Mouse (Mus musculus) C2C12 (cell line): ENCODE results near the gene Prkcz.

Source experiments
- CEBPB ChIP-seq: IDR thresholded peaks from one replicate; pipeline ENCODE4 v1.6.1; 2011; ENCODE audit warnings: low read depth, mild to moderate bottlenecking, control low read depth, moderate library complexity
- CTCF ChIP-seq: IDR thresholded peaks from one replicate; pipeline ENCODE4 v1.5.1; 2011; ENCODE audit not compliant: control insufficient read depth, insufficient read depth, insufficient read length
- FOSL1 ChIP-seq: IDR thresholded peaks from one replicate; pipeline ENCODE4 v1.8.0; 2011; ENCODE audit warnings: mild to moderate bottlenecking, low read length; ENCODE audit not compliant: poor library complexity, insufficient read depth, severe bottlenecking
- MAX ChIP-seq: IDR thresholded peaks from one replicate; pipeline ENCODE4 v1.6.1; 2011; ENCODE audit warnings: mild to moderate bottlenecking, control low read depth
- MYOD1 ChIP-seq: IDR thresholded peaks from one replicate; pipeline ENCODE4 v1.6.1; 2011; ENCODE audit warnings: low read depth; ENCODE audit not compliant: control insufficient read depth, insufficient read length
- MYOG ChIP-seq: IDR thresholded peaks from one replicate; pipeline ENCODE4 v1.6.1; 2011; ENCODE audit not compliant: control insufficient read depth, insufficient read length; ENCODE audit errors: extremely low read depth
- USF1 ChIP-seq: IDR thresholded peaks from one replicate; pipeline ENCODE4 v1.6.1; 2011; ENCODE audit warnings: low read depth, mild to moderate bottlenecking, control low read depth, moderate library complexity

GRCm38 (mm10) chr4:155336284-155337050 is 24.7 kb downstream of the Prkcz start:
- no peak for TF ChIP-seq CTCF
- TF ChIP-seq USF1: no peak
- TF ChIP-seq CEBPB: no peak
- no peak for TF ChIP-seq MAX
- no peak for TF ChIP-seq MYOD1
- no peak for TF ChIP-seq FOSL1
- TF ChIP-seq MYOG: no peak
